In genomic region chr19:44407341-44408222, GRCm38 (mm10) we compare ENCODE assay signal across 1 mouse cellular context.
TF ChIP-seq lines count a peak whose summit lies in the region.

Scd1 (minus strand) TSS chr19:44407879.

TF ChIP-seq in CH12.LX, 34 proteins besides CTCF, POLR2A, EP300 and RAD21 (continued from another document):
- TF ChIP-seq MAX (IDR thresholded peaks at IDR 0.05; ENCODE audit: low read length), result peak; percentile 21; the same call in 1 of the 2 replicates
- no peak for TF ChIP-seq ELF1 (IDR thresholded peaks at IDR 0.05; ENCODE audit: low read depth, low read length)
- peak; percentile 50; the same call in 1 of the 2 replicates for TF ChIP-seq MXI1 (IDR thresholded peaks at IDR 0.05; ENCODE audit: low read depth, low read length)
- peak; percentile 86 for TF ChIP-seq TBP (conservative IDR thresholded peaks at IDR 0.05; ENCODE audit: low read depth, low read length)
- peak; percentile 65 for TF ChIP-seq SIN3A (IDR thresholded peaks at IDR 0.05; ENCODE audit: low read length)
- TF ChIP-seq USF1 (IDR thresholded peaks at IDR 0.05; ENCODE audit: low read depth, low read length), result no peak
- 0 out of 2 replicates have a peak, but pooled peaks have one; percentile 23 for TF ChIP-seq NELFE (IDR thresholded peaks at IDR 0.05; ENCODE audit: low read depth, low read length)
